10 mouse cellular contexts compared by ENCODE assay signal in the genomic region with DNA sequence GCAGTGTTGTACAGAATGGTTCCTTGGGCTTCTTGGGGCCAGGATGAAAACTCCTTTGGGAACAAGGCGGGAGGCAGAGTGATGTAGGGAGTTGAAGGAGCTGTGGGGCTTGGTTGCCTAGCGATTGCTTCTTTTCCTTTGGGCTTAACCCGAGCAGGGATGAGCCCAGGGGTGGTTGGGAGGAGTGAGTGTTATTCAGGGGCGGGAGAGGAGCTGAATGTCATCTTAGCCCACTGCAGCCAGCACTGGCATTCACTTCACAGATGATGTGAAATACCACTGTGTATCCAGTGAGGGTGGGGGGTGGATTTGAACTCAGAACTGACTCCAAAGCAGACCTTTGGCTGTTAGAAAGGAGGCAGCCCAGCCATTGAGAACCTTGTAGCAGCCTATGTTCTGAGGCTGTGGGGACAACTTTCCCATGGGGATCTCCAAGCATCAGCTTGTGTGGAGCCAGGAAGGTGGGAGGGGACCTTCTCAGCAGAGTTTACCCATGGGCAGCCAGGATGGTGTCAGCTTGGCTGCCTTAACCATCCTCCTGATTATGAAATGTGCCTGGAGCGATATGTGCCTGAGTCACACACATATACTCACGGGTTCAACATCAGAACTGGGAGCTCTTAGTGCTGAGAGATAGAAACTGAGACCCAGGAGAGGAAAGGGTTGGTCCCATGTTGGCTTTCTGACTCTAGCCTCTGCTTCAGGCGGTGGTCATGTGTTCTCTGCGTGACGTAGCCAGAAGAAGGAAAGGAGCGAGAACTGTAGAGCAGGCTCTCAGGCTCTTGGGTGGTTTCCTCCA. TPM values are rescaled to one million over a fixed set of nuclear protein-coding genes. Genes with fewer than 3 reads are reported as not detected.
DNase-seq lines count a peak whose midpoint lies in the region; ATAC-seq lines count a peak whose summit lies in the region.
"Had no signal": no experiment of that assay in that cellular context is flagged by ENCODE, and none has a peak within 500 bp of the region (broad histone marks: within the 10 kb centered on the region; RNA-seq: fewer than 3 reads in every experiment).

No protein-coding gene starts in this region.

- no peaks in the 10 kb centered on the region for H3K36me3 ChIP-seq in heart, embryonic 15.5 days
- peaks cover 10% of the 10 kb centered on the region; the same call in 1 of the 2 replicates for H3K36me3 ChIP-seq in heart, embryonic 10.5 days
- H3K36me3 ChIP-seq in hindbrain, embryonic 10.5 days, result peaks cover 29% of the 10 kb centered on the region
- peaks cover 13% of the 10 kb centered on the region; the same call in 1 of the 2 replicates for H3K36me3 ChIP-seq in midbrain, embryonic 13.5 days

- no peak overlapping the region for H3K27ac ChIP-seq in heart, embryonic 15.5 days
- no peak overlapping the region for H3K27ac ChIP-seq in heart, embryonic 10.5 days
- H3K27ac ChIP-seq in hindbrain, embryonic 10.5 days, result peak overlapping the region; percentile 92
- peak overlapping the region; percentile 87 for H3K27ac ChIP-seq in midbrain, embryonic 13.5 days
- H3K27ac ChIP-seq: limb, embryonic 15.5 days had no signal

- no peaks in the 10 kb centered on the region for H3K9me3 ChIP-seq in heart, embryonic 15.5 days (replicated peaks)
- H3K9me3 ChIP-seq in heart, embryonic 10.5 days, result no peaks in the 10 kb centered on the region
- H3K9me3 ChIP-seq in hindbrain, embryonic 10.5 days, result no peaks in the 10 kb centered on the region
- no peaks in the 10 kb centered on the region for H3K9me3 ChIP-seq in midbrain, embryonic 13.5 days
- H3K9me3 ChIP-seq: limb, embryonic 15.5 days had no signal

- H3K9ac ChIP-seq in heart, embryonic 15.5 days, result no peak overlapping the region
- no peak overlapping the region; the same call in 1 of the 2 replicates for H3K9ac ChIP-seq in midbrain, embryonic 13.5 days (replicated peaks)

- no peak for ATAC-seq in heart, embryonic 15.5 days (replicated peaks; ENCODE audit: insufficient number of reproducible peaks, insufficient read depth, low FRiP score, low read depth)
- no peak for ATAC-seq in midbrain, embryonic 13.5 days

- no peak for DNase-seq in heart, embryonic 10.5 days (ENCODE audit: low spot score)
- peak; percentile 47 for DNase-seq in adipocyte (ENCODE audit: low spot score)
- no peak for DNase-seq in hindbrain, embryonic 10.5 days (ENCODE audit: low spot score)
- no peak for DNase-seq in embryo, embryonic 10.5 days (ENCODE audit: low spot score)
- no peak for DNase-seq in kidney, postnatal 10 days
- DNase-seq in heart, postnatal 10 days, result no peak
- DNase-seq: thymus, postnatal 36 days had no signal

- H3K4me1 ChIP-seq in heart, embryonic 15.5 days (replicated peaks), result peaks cover 24% of the 10 kb centered on the region
- H3K4me1 ChIP-seq in heart, embryonic 10.5 days, result peaks cover 50% of the 10 kb centered on the region
- H3K4me1 ChIP-seq in hindbrain, embryonic 10.5 days (replicated peaks), result peaks cover 88% of the 10 kb centered on the region
- peaks cover 82% of the 10 kb centered on the region for H3K4me1 ChIP-seq in midbrain, embryonic 13.5 days (replicated peaks)

- 0 out of 2 replicates have a peak overlapping the region, but pooled peaks have one; percentile 77 for H3K4me3 ChIP-seq in heart, embryonic 15.5 days
- no peak overlapping the region for H3K4me3 ChIP-seq in heart, embryonic 10.5 days
- peak overlapping the region; percentile 81 for H3K4me3 ChIP-seq in hindbrain, embryonic 10.5 days
- H3K4me3 ChIP-seq in midbrain, embryonic 13.5 days (replicated peaks), result peak overlapping the region; percentile 69

- 78% methylated on average over 10 of the region's 10 CpGs for WGBS in heart, embryonic 15.5 days
- 79% methylated on average over 10 of the region's 10 CpGs for WGBS in heart, embryonic 10.5 days
- WGBS in hindbrain, embryonic 10.5 days, result 72% methylated on average over 10 of the region's 10 CpGs
- WGBS in midbrain, embryonic 13.5 days, result 63% methylated on average over 10 of the region's 10 CpGs

- peak overlapping the region; percentile 96; the same call in 1 of the 2 replicates for H3K4me2 ChIP-seq in heart, embryonic 15.5 days
- peak overlapping the region; percentile 66 for H3K4me2 ChIP-seq in midbrain, embryonic 13.5 days (replicated peaks)

- no peaks in the 10 kb centered on the region for H3K27me3 ChIP-seq in heart, embryonic 15.5 days
- H3K27me3 ChIP-seq in heart, embryonic 10.5 days (ENCODE audit: insufficient read depth, poor library complexity, severe bottlenecking), result peaks cover 56% of the 10 kb centered on the region
- H3K27me3 ChIP-seq in hindbrain, embryonic 10.5 days (ENCODE audit: insufficient read depth, poor library complexity, severe bottlenecking), result peaks cover 36% of the 10 kb centered on the region
- H3K27me3 ChIP-seq in midbrain, embryonic 13.5 days, result no peaks in the 10 kb centered on the region
- H3K27me3 ChIP-seq: limb, embryonic 15.5 days had no signal

- intact Hi-C loops in heart, postnatal 10 days (cut with DNase I), result loop anchor here (5.0 kb wide), 1 partner anchor 267 kb away; no protein-coding TSS in a partner anchor

RNA-seq across cellular contexts. Expression of a gene that starts 15.3 kb away (rescaled TPM):
- polyA plus RNA-seq in heart, embryonic 15.5 days (2015; fragmentation: Nextera tagmentation; extraction: Ambion mirVana), result not detected in 2 replicates
- not detected in 2 replicates for polyA plus RNA-seq in heart, embryonic 10.5 days (2016; fragmentation: Nextera tagmentation; extraction: Ambion mirVana)
- 0.11 and 0.71 TPM in 2 replicates for polyA plus RNA-seq in hindbrain, embryonic 10.5 days (2016; fragmentation: Nextera tagmentation; extraction: Ambion mirVana)
- 3.6 and 3.9 TPM in 2 replicates for polyA plus RNA-seq in midbrain, embryonic 13.5 days (2015; fragmentation: Nextera tagmentation; extraction: Ambion mirVana)
- not detected for total RNA-seq in heart, postnatal 10 days (2021)

RNA-seq across cellular contexts. Expression of a gene that starts 15.9 kb away (rescaled TPM):
- polyA plus RNA-seq in heart, embryonic 15.5 days (2015; fragmentation: Nextera tagmentation; extraction: Ambion mirVana), result 17.4 and 17.9 TPM in 2 replicates
- 8.7 and 22.5 TPM in 2 replicates for polyA plus RNA-seq in heart, embryonic 10.5 days (2016; fragmentation: Nextera tagmentation; extraction: Ambion mirVana)
- 2.1 and 2.3 TPM in 2 replicates for polyA plus RNA-seq in hindbrain, embryonic 10.5 days (2016; fragmentation: Nextera tagmentation; extraction: Ambion mirVana)
- polyA plus RNA-seq in midbrain, embryonic 13.5 days (2015; fragmentation: Nextera tagmentation; extraction: Ambion mirVana), result 25.3 and 25.8 TPM in 2 replicates
- total RNA-seq in heart, postnatal 10 days (2021), result 100 to 1,000 TPM; 228 to 235 TPM

RNA-seq across cellular contexts. Expression of a gene that starts 27.2 kb away (rescaled TPM):
- 0.03 and 0.06 TPM in 2 replicates for polyA plus RNA-seq in heart, embryonic 15.5 days (2015; fragmentation: Nextera tagmentation; extraction: Ambion mirVana)
- 0.09 TPM in 1 of 2 replicates, not detected in the other for polyA plus RNA-seq in heart, embryonic 10.5 days (2016; fragmentation: Nextera tagmentation; extraction: Ambion mirVana)
- polyA plus RNA-seq in hindbrain, embryonic 10.5 days (2016; fragmentation: Nextera tagmentation; extraction: Ambion mirVana), result 0.31 and 0.77 TPM in 2 replicates
- polyA plus RNA-seq in midbrain, embryonic 13.5 days (2015; fragmentation: Nextera tagmentation; extraction: Ambion mirVana), result 0.98 TPM in 2 replicates
- under 1 TPM; 0.05 to 0.19 TPM for total RNA-seq in heart, postnatal 10 days (2021)

RNA-seq across cellular contexts. Expression of a gene that starts 52.4 kb away (rescaled TPM):
- 20.6 and 35.4 TPM in 2 replicates for polyA plus RNA-seq in heart, embryonic 15.5 days (2015; fragmentation: Nextera tagmentation; extraction: Ambion mirVana)
- polyA plus RNA-seq in heart, embryonic 10.5 days (2016; fragmentation: Nextera tagmentation; extraction: Ambion mirVana), result 30.1 and 33.2 TPM in 2 replicates
- 63.5 and 142 TPM in 2 replicates for polyA plus RNA-seq in hindbrain, embryonic 10.5 days (2016; fragmentation: Nextera tagmentation; extraction: Ambion mirVana)
- 90.3 and 112 TPM in 2 replicates for polyA plus RNA-seq in midbrain, embryonic 13.5 days (2015; fragmentation: Nextera tagmentation; extraction: Ambion mirVana)
- 10 to 100 TPM; 13.6 to 17.1 TPM for total RNA-seq in heart, postnatal 10 days (2021)

RNA-seq across cellular contexts. Expression of a gene that starts 55.6 kb away (rescaled TPM):
- 0.10 and 0.28 TPM in 2 replicates for polyA plus RNA-seq in heart, embryonic 15.5 days (2015; fragmentation: Nextera tagmentation; extraction: Ambion mirVana)
- 0.09 and 0.12 TPM in 2 replicates for polyA plus RNA-seq in heart, embryonic 10.5 days (2016; fragmentation: Nextera tagmentation; extraction: Ambion mirVana)
- polyA plus RNA-seq in hindbrain, embryonic 10.5 days (2016; fragmentation: Nextera tagmentation; extraction: Ambion mirVana), result not detected in 2 replicates
- not detected in 2 replicates for polyA plus RNA-seq in midbrain, embryonic 13.5 days (2015; fragmentation: Nextera tagmentation; extraction: Ambion mirVana)
- total RNA-seq in heart, postnatal 10 days (2021), result not detected
- polyA plus RNA-seq: limb, embryonic 15.5 days had no signal

Comparison
In these comparisons a context has a peak if more than half of its experiments do, and no peak if none do; other contexts are left out.
1. H3K27ac ChIP-seq: peak in hindbrain, embryonic 10.5 days (single experiment) and midbrain, embryonic 13.5 days (single experiment); none in heart, embryonic 15.5 days (single experiment) and heart, embryonic 10.5 days (single experiment).